Comparison of ENCODE assay signal across 23 mouse cellular contexts in genomic region chr2:173177481-173177880, GRCm38 (mm10). TPM values are rescaled to one million over a fixed set of nuclear protein-coding genes. Genes with fewer than 3 reads are reported as not detected.
A peak's percentile ranks its signal among the peaks of the same experiment; 100 is the strongest.
DNase-seq lines count a peak whose midpoint lies in the region; ATAC-seq and TF ChIP-seq lines count a peak whose summit lies in the region.
"Had no signal": no experiment of that assay in that cellular context is flagged by ENCODE, and none has a peak within 500 bp of the region (broad histone marks: within the 10 kb centered on the region; RNA-seq: fewer than 3 reads in every experiment).

No protein-coding gene starts in this region.

- H3K27me3 ChIP-seq in heart, embryonic 15.5 days, result peaks cover 7% of the 10 kb centered on the region
- no peaks in the 10 kb centered on the region; the same call in 1 of the 2 replicates for H3K27me3 ChIP-seq in limb, embryonic 11.5 days (ENCODE audit: control insufficient read depth, insufficient read depth, low read length)
- H3K27me3 ChIP-seq in midbrain, postnatal 0 days (ENCODE audit: insufficient read depth, low read length), result no peaks in the 10 kb centered on the region
- H3K27me3 ChIP-seq: midbrain, embryonic 15.5 days had no signal

- peak overlapping the region; percentile 8; the same call in 1 of the 2 replicates for H3K27ac ChIP-seq in heart, embryonic 15.5 days
- H3K27ac ChIP-seq in limb, embryonic 11.5 days (replicated peaks; ENCODE audit: low read depth, low read length), result no peak overlapping the region
- H3K27ac ChIP-seq in midbrain, postnatal 0 days (ENCODE audit: low read depth, low read length), result no peak overlapping the region
- H3K27ac ChIP-seq: embryonic facial prominence, embryonic 13.5 days; heart, embryonic 13.5 days; hindbrain, embryonic 12.5 days; midbrain, embryonic 15.5 days; neural tube, embryonic 15.5 days had no signal

- TF ChIP-seq CTCF in midbrain, postnatal 0 days (IDR thresholded peaks at IDR 0.05), result no peak

- H3K4me2 ChIP-seq in heart, embryonic 15.5 days, result no peak overlapping the region
- H3K4me2 ChIP-seq in limb, embryonic 11.5 days (ENCODE audit: low read depth, severe bottlenecking), result no peak overlapping the region
- H3K4me2 ChIP-seq in midbrain, postnatal 0 days (ENCODE audit: low read depth, low read length, poor library complexity, severe bottlenecking), result no peak overlapping the region
- H3K4me2 ChIP-seq: embryonic facial prominence, embryonic 13.5 days; heart, embryonic 13.5 days; hindbrain, embryonic 12.5 days; midbrain, embryonic 15.5 days; neural tube, embryonic 15.5 days had no signal

- intact Hi-C loops in heart, postnatal 25 days (cut with DNase I), result no loop called here

- no peak for ATAC-seq in heart, embryonic 15.5 days (replicated peaks; ENCODE audit: insufficient number of reproducible peaks, insufficient read depth, low FRiP score, low read depth)
- peak; percentile 26 for ATAC-seq in common myeloid progenitor, adult 5-6 weeks (replicated peaks; ENCODE audit: low read depth, poor library complexity, severe bottlenecking)
- no peak for ATAC-seq in limb, embryonic 11.5 days (ENCODE audit: insufficient number of reproducible peaks, low FRiP score, low TSS enrichment, low read depth)
- ATAC-seq in midbrain, postnatal 0 days (ENCODE audit: low FRiP score), result no peak
- ATAC-seq: forebrain, postnatal 0 days; midbrain, embryonic 15.5 days had no signal

- no peaks in the 10 kb centered on the region for H3K9me3 ChIP-seq in heart, embryonic 15.5 days (replicated peaks)
- no peaks in the 10 kb centered on the region for H3K9me3 ChIP-seq in limb, embryonic 11.5 days (ENCODE audit: control insufficient read depth, low read length)
- H3K9me3 ChIP-seq in midbrain, postnatal 0 days (ENCODE audit: low read length), result no peaks in the 10 kb centered on the region
- H3K9me3 ChIP-seq: embryonic facial prominence, embryonic 13.5 days; hindbrain, embryonic 12.5 days; midbrain, embryonic 15.5 days; neural tube, embryonic 15.5 days had no signal

- no peak overlapping the region for H3K9ac ChIP-seq in heart, embryonic 15.5 days
- no peak overlapping the region for H3K9ac ChIP-seq in limb, embryonic 11.5 days (ENCODE audit: low read length)
- no peak overlapping the region for H3K9ac ChIP-seq in midbrain, postnatal 0 days (replicated peaks; ENCODE audit: low read length, poor library complexity, severe bottlenecking)
- H3K9ac ChIP-seq: embryonic facial prominence, embryonic 13.5 days; forebrain, postnatal 0 days; heart, embryonic 13.5 days; hindbrain, embryonic 12.5 days; midbrain, embryonic 15.5 days; neural tube, embryonic 15.5 days had no signal

- H3K4me3 ChIP-seq in heart, embryonic 15.5 days, result no peak overlapping the region
- no peak overlapping the region for H3K4me3 ChIP-seq in limb, embryonic 11.5 days (ENCODE audit: low read depth, low read length)
- no peak overlapping the region for H3K4me3 ChIP-seq in midbrain, postnatal 0 days (ENCODE audit: low read depth, low read length)
- H3K4me3 ChIP-seq: embryonic facial prominence, embryonic 13.5 days; heart, embryonic 13.5 days; hindbrain, embryonic 12.5 days; midbrain, embryonic 15.5 days; neural tube, embryonic 15.5 days had no signal

- WGBS in heart, embryonic 15.5 days, result 65% methylated on average over 5 of the region's 5 CpGs
- WGBS in limb, embryonic 11.5 days, result 75% methylated on average over 5 of the region's 5 CpGs
- WGBS in midbrain, postnatal 0 days, result 81% methylated on average over 5 of the region's 5 CpGs

- no peak for DNase-seq in heart, postnatal 25 days (ENCODE audit: low spot score)
- peak; percentile 9 for DNase-seq in kidney, postnatal 10 days
- DNase-seq in kidney, adult 18-20 months, result no peak
- peak; percentile 18 for DNase-seq in limb, embryonic 11.5 days (ENCODE audit: low spot score)
- no peak for DNase-seq in midbrain, postnatal 0 days (ENCODE audit: low spot score)
- DNase-seq: adrenal gland, postnatal 14 days; forebrain, postnatal 0 days; lung, postnatal 14 days; right cerebral cortex, postnatal 4 days had no signal

- peaks cover 22% of the 10 kb centered on the region for H3K4me1 ChIP-seq in heart, embryonic 15.5 days (replicated peaks)
- H3K4me1 ChIP-seq in limb, embryonic 11.5 days (ENCODE audit: control insufficient read depth, insufficient read depth, low read length), result peaks cover 10% of the 10 kb centered on the region
- peaks cover 6% of the 10 kb centered on the region for H3K4me1 ChIP-seq in midbrain, postnatal 0 days (ENCODE audit: insufficient read depth, low read length)

- H3K36me3 ChIP-seq in heart, embryonic 15.5 days, result no peaks in the 10 kb centered on the region
- no peaks in the 10 kb centered on the region for H3K36me3 ChIP-seq in limb, embryonic 11.5 days (ENCODE audit: control insufficient read depth, insufficient read depth, low read length)
- no peaks in the 10 kb centered on the region for H3K36me3 ChIP-seq in midbrain, postnatal 0 days (ENCODE audit: insufficient read depth, low read length)
- H3K36me3 ChIP-seq: embryonic facial prominence, embryonic 13.5 days; heart, embryonic 13.5 days; hindbrain, embryonic 12.5 days; midbrain, embryonic 15.5 days; neural tube, embryonic 15.5 days had no signal

RNA-seq across cellular contexts. Expression of gene Pck1, which starts 24.6 kb away (rescaled TPM):
- 0.10 and 0.16 TPM in 2 replicates for polyA plus RNA-seq in heart, embryonic 15.5 days (2015; fragmentation: Nextera tagmentation; extraction: Ambion mirVana)
- total RNA-seq in heart, postnatal 25 days (2021), result 10 to 100 TPM; 10.1 to 16.0 TPM
- not detected in 2 replicates for total RNA-seq in common myeloid progenitor, adult 5-6 weeks (2017)
- 0.05 and 0.23 TPM in 2 replicates for polyA plus RNA-seq in limb, embryonic 11.5 days (2014; fragmentation: Nextera tagmentation; extraction: Ambion mirVana)
- not detected in 2 replicates for total RNA-seq in midbrain, postnatal 0 days (2014; rRNA removed)
- polyA plus RNA-seq in midbrain, postnatal 0 days (2015; fragmentation: Nextera tagmentation; extraction: Ambion mirVana), result 0.07 TPM in 1 of 2 replicates, not detected in the other
- total RNA-seq: forebrain, postnatal 0 days; layer of hippocampus, adult 18-20 months; layer of hippocampus, postnatal 25 days; left cerebral cortex, postnatal 14 days; megakaryocyte-erythroid progenitor cell, adult 5-6 weeks; MEL had no signal
- polyA plus RNA-seq: brain, embryonic 14.5 days; embryonic facial prominence, embryonic 13.5 days; forebrain, postnatal 0 days; hindbrain, embryonic 12.5 days; midbrain, embryonic 15.5 days; neural tube, embryonic 15.5 days had no signal

RNA-seq across cellular contexts. Expression of gene Zbp1, which starts 41.2 kb away (rescaled TPM):
- 0.68 and 2.3 TPM in 2 replicates for polyA plus RNA-seq in heart, embryonic 15.5 days (2015; fragmentation: Nextera tagmentation; extraction: Ambion mirVana)
- total RNA-seq in heart, postnatal 25 days (2021), result 1 to 10 TPM in 1 of 2 experiments, under 1 TPM in 1; 0.26 to 1.5 TPM
- 0.15 and 6.0 TPM in 2 replicates for total RNA-seq in common myeloid progenitor, adult 5-6 weeks (2017)
- not detected in 2 replicates for polyA plus RNA-seq in limb, embryonic 11.5 days (2014; fragmentation: Nextera tagmentation; extraction: Ambion mirVana)
- total RNA-seq in midbrain, postnatal 0 days (2014; rRNA removed), result not detected in 2 replicates
- polyA plus RNA-seq in midbrain, postnatal 0 days (2015; fragmentation: Nextera tagmentation; extraction: Ambion mirVana), result 0.38 and 0.57 TPM in 2 replicates
- total RNA-seq: layer of hippocampus, postnatal 25 days; left cerebral cortex, postnatal 14 days; MEL had no signal

RNA-seq across cellular contexts. Expression of gene Ctcfl, which starts 58.2 kb away (rescaled TPM):
- 0.66 and 0.94 TPM in 2 replicates for polyA plus RNA-seq in heart, embryonic 15.5 days (2015; fragmentation: Nextera tagmentation; extraction: Ambion mirVana)
- total RNA-seq in heart, postnatal 25 days (2021), result under 1 TPM; 0.14 to 0.18 TPM
- total RNA-seq in common myeloid progenitor, adult 5-6 weeks (2017), result not detected in 2 replicates
- 0.11 TPM in 1 of 2 replicates, not detected in the other for polyA plus RNA-seq in limb, embryonic 11.5 days (2014; fragmentation: Nextera tagmentation; extraction: Ambion mirVana)
- total RNA-seq in midbrain, postnatal 0 days (2014; rRNA removed), result not detected in 2 replicates
- polyA plus RNA-seq in midbrain, postnatal 0 days (2015; fragmentation: Nextera tagmentation; extraction: Ambion mirVana), result not detected in 2 replicates
- total RNA-seq: CH12.LX; forebrain, postnatal 0 days; layer of hippocampus, adult 18-20 months; layer of hippocampus, postnatal 25 days; left cerebral cortex, postnatal 14 days; megakaryocyte-erythroid progenitor cell, adult 5-6 weeks; MEL had no signal
- polyA plus RNA-seq: brain, embryonic 14.5 days had no signal

Comparison
In these comparisons a context has a peak if more than half of its experiments do, and no peak if none do; other contexts are left out.
1. DNase-seq: peak in kidney, postnatal 10 days (single experiment) and limb, embryonic 11.5 days (single experiment); none in heart, postnatal 25 days (single experiment), kidney, adult 18-20 months (single experiment) and midbrain, postnatal 0 days (single experiment).
2. RNA of gene Pck1, which starts 24.6 kb away (total RNA-seq): 10.1 to 16.0 TPM in heart, postnatal 25 days; not detected in common myeloid progenitor, adult 5-6 weeks and not detected in midbrain, postnatal 0 days; every median in the first group is over 10 times any median in the second.